7 mouse cellular contexts compared by ENCODE assay signal in genomic region chr2:11778087-11778823, GRCm38 (mm10). TPM values are rescaled to one million over a fixed set of nuclear protein-coding genes. Genes with fewer than 3 reads are reported as not detected.
DNase-seq lines count a peak whose midpoint lies in the region; ATAC-seq and TF ChIP-seq lines count a peak whose summit lies in the region.

No protein-coding gene starts in this region.

- H3K4me3 ChIP-seq in embryonic facial prominence, embryonic 10.5 days = peak overlapping the region; percentile 78
- H3K4me3 ChIP-seq in intestine, postnatal 0 days (ENCODE audit: low read depth, low read length) = peak overlapping the region; percentile 83
- H3K4me3 ChIP-seq in midbrain, embryonic 12.5 days = peak overlapping the region; percentile 85
- H3K4me3 ChIP-seq in small intestine, adult 2 months (ENCODE audit: low read depth, low read length) = peak overlapping the region; percentile 86

- H3K4me2 ChIP-seq in intestine, postnatal 0 days (replicated peaks; ENCODE audit: low read depth) = peak overlapping the region; percentile 96
- peak overlapping the region; percentile 88 for H3K4me2 ChIP-seq in midbrain, embryonic 12.5 days (replicated peaks)

- peak overlapping the region; percentile 88 for H3K27ac ChIP-seq in embryonic facial prominence, embryonic 10.5 days (replicated peaks)
- peak overlapping the region; percentile 96 for H3K27ac ChIP-seq in intestine, postnatal 0 days (ENCODE audit: low read depth, low read length)
- H3K27ac ChIP-seq in midbrain, embryonic 12.5 days (replicated peaks) = peak overlapping the region; percentile 96
- H3K27ac ChIP-seq in small intestine, adult 2 months (ENCODE audit: insufficient read depth, low read depth, low read length) = peak overlapping the region; percentile 93

- H3K36me3 ChIP-seq in embryonic facial prominence, embryonic 10.5 days (replicated peaks) = peaks cover 38% of the 10 kb centered on the region
- peaks cover 19% of the 10 kb centered on the region for H3K36me3 ChIP-seq in intestine, postnatal 0 days (ENCODE audit: control insufficient read depth, insufficient read depth)
- peaks cover 32% of the 10 kb centered on the region for H3K36me3 ChIP-seq in midbrain, embryonic 12.5 days
- peaks cover 12% of the 10 kb centered on the region for H3K36me3 ChIP-seq in small intestine, adult 2 months (ENCODE audit: control insufficient read depth, insufficient read depth, low read length)

- no peaks in the 10 kb centered on the region for H3K9me3 ChIP-seq in embryonic facial prominence, embryonic 10.5 days
- no peaks in the 10 kb centered on the region for H3K9me3 ChIP-seq in intestine, postnatal 0 days (ENCODE audit: control insufficient read depth)
- no peaks in the 10 kb centered on the region for H3K9me3 ChIP-seq in midbrain, embryonic 12.5 days

- H3K27me3 ChIP-seq in embryonic facial prominence, embryonic 10.5 days (replicated peaks; ENCODE audit: low read depth, poor library complexity, severe bottlenecking) = no peaks in the 10 kb centered on the region
- no peaks in the 10 kb centered on the region for H3K27me3 ChIP-seq in intestine, postnatal 0 days (replicated peaks; ENCODE audit: control insufficient read depth, insufficient read depth, low read length)
- H3K27me3 ChIP-seq in midbrain, embryonic 12.5 days = no peaks in the 10 kb centered on the region
- no peaks in the 10 kb centered on the region for H3K27me3 ChIP-seq in small intestine, adult 2 months (ENCODE audit: control insufficient read depth, insufficient read depth, low read length)

- peak overlapping the region; percentile 67 for H3K9ac ChIP-seq in intestine, postnatal 0 days (ENCODE audit: low read depth, low read length)
- H3K9ac ChIP-seq in midbrain, embryonic 12.5 days (replicated peaks) = peak overlapping the region; percentile 81

- intact Hi-C loops in left cerebral cortex, postnatal 4 days (cut with DNase I) = no loop called here

- under 1% methylated on average over 43 of the region's 43 CpGs for WGBS in embryonic facial prominence, embryonic 10.5 days
- WGBS in intestine, postnatal 0 days = under 1% methylated on average over 43 of the region's 43 CpGs
- under 1% methylated on average over 43 of the region's 43 CpGs for WGBS in midbrain, embryonic 12.5 days
- under 1% methylated on average over 43 of the region's 43 CpGs for WGBS in small intestine, adult 2 months

- peaks cover 19% of the 10 kb centered on the region for H3K4me1 ChIP-seq in embryonic facial prominence, embryonic 10.5 days
- 0 out of 2 replicates have a peak, but pooled peaks cover 14% of the 10 kb centered on the region for H3K4me1 ChIP-seq in intestine, postnatal 0 days (replicated peaks; ENCODE audit: control insufficient read depth, insufficient read depth, low read length)
- peaks cover 29% of the 10 kb centered on the region for H3K4me1 ChIP-seq in midbrain, embryonic 12.5 days
- H3K4me1 ChIP-seq in small intestine, adult 2 months (ENCODE audit: control insufficient read depth, insufficient read depth, insufficient read length, low read length) = peaks cover 8% of the 10 kb centered on the region; the same call in 1 of the 2 replicates

- TF ChIP-seq CTCF in intestine, postnatal 0 days (IDR thresholded peaks at IDR 0.05; ENCODE audit: low read depth) = peak; percentile 48
- no peak for TF ChIP-seq CTCF in small intestine, adult 2 months (IDR thresholded peaks at IDR 0.05; ENCODE audit: extremely low read depth, insufficient read length, insufficient replicate concordance, low read depth, low read length)

- ATAC-seq in intestine, postnatal 0 days = peak; percentile 87
- peak; percentile 82 for ATAC-seq in midbrain, embryonic 12.5 days (ENCODE audit: low FRiP score, low read depth)

- peak; percentile 49 for TF ChIP-seq POLR2A in small intestine, adult 2 months (IDR thresholded peaks at IDR 0.05; ENCODE audit: low read depth, low read length)

- DNase-seq in adrenal gland, postnatal 10 days = peak; percentile 92
- peak; percentile 93 for DNase-seq in embryonic facial prominence, embryonic 10.5 days (ENCODE audit: low spot score)
- DNase-seq in gonadal fat pad, adult 2 months (ENCODE audit: low read depth) = peak; percentile 51
- peak; percentile 90 for DNase-seq in left cerebral cortex, postnatal 4 days

RNA-seq across cellular contexts. Expression of gene Ankrd16, which starts 0.6 kb away (rescaled TPM):
- 10 to 100 TPM; 36.5 to 59.7 TPM for total RNA-seq in adrenal gland, postnatal 10 days (2021)
- 47.2 and 51.6 TPM in 2 replicates for polyA plus RNA-seq in embryonic facial prominence, embryonic 10.5 days (2016; fragmentation: Nextera tagmentation; extraction: Ambion mirVana)
- 78.9 and 84.6 TPM in 2 replicates for polyA plus RNA-seq in gonadal fat pad, adult 2 months (2012; rRNA removed)
- polyA plus RNA-seq in intestine, postnatal 0 days (2015; fragmentation: Nextera tagmentation; extraction: Ambion mirVana) = 22.4 and 25.3 TPM in 2 replicates
- 10 to 100 TPM; 75.8 to 76.1 TPM for total RNA-seq in left cerebral cortex, postnatal 4 days (2021)
- polyA plus RNA-seq in midbrain, embryonic 12.5 days (2016; fragmentation: Nextera tagmentation; extraction: Ambion mirVana) = 55.0 and 55.5 TPM in 2 replicates
- 24.9 and 52.1 TPM in 2 replicates for polyA plus RNA-seq in small intestine, adult 2 months (2012; rRNA removed)

RNA-seq across cellular contexts. Expression of gene Fbh1, which starts 0.9 kb away (rescaled TPM):
- total RNA-seq in adrenal gland, postnatal 10 days (2021) = 100 to 1,000 TPM in 1 of 2 experiments, 10 to 100 TPM in 1; 92.3 to 120 TPM
- polyA plus RNA-seq in embryonic facial prominence, embryonic 10.5 days (2016; fragmentation: Nextera tagmentation; extraction: Ambion mirVana) = 114 and 115 TPM in 2 replicates
- 51.2 and 60.5 TPM in 2 replicates for polyA plus RNA-seq in gonadal fat pad, adult 2 months (2012; rRNA removed)
- polyA plus RNA-seq in intestine, postnatal 0 days (2015; fragmentation: Nextera tagmentation; extraction: Ambion mirVana) = 56.6 and 59.0 TPM in 2 replicates
- total RNA-seq in left cerebral cortex, postnatal 4 days (2021) = 10 to 100 TPM; 78.1 to 82.0 TPM
- polyA plus RNA-seq in midbrain, embryonic 12.5 days (2016; fragmentation: Nextera tagmentation; extraction: Ambion mirVana) = 154 and 165 TPM in 2 replicates
- polyA plus RNA-seq in small intestine, adult 2 months (2012; rRNA removed) = 15.7 and 21.4 TPM in 2 replicates

Comparison
In these comparisons a context has a peak if more than half of its experiments do, and no peak if none do; other contexts are left out.
1. Peak in every context shown above with its lines: DNase-seq, ATAC-seq, H3K4me3 ChIP-seq and H3K27ac ChIP-seq.